Comparison of ENCODE assay signal across 8 mouse cellular contexts in genomic region chr6:108456231-108457062, GRCm38 (mm10).
DNase-seq lines count a peak whose midpoint lies in the region; ATAC-seq lines count a peak whose summit lies in the region.

No protein-coding gene starts in this region.

- peak overlapping the region; percentile 13; the same call in 1 of the 2 replicates for H3K4me3 ChIP-seq in embryonic facial prominence, embryonic 14.5 days (ENCODE audit: low read depth, low read length)
- H3K4me3 ChIP-seq in heart, embryonic 15.5 days = peak overlapping the region; percentile 17
- no peak overlapping the region for H3K4me3 ChIP-seq in liver, embryonic 15.5 days (replicated peaks)

- peak overlapping the region; percentile 52 for H3K4me2 ChIP-seq in embryonic facial prominence, embryonic 14.5 days (ENCODE audit: low read depth, low read length)
- peak overlapping the region; percentile 57 for H3K4me2 ChIP-seq in heart, embryonic 15.5 days
- peak overlapping the region; percentile 21 for H3K4me2 ChIP-seq in liver, embryonic 15.5 days

- peaks cover 34% of the 10 kb centered on the region for H3K4me1 ChIP-seq in embryonic facial prominence, embryonic 14.5 days (ENCODE audit: control insufficient read depth, insufficient read depth, low read length)
- peaks cover 37% of the 10 kb centered on the region for H3K4me1 ChIP-seq in heart, embryonic 15.5 days (replicated peaks)
- peaks cover 10% of the 10 kb centered on the region for H3K4me1 ChIP-seq in liver, embryonic 15.5 days (replicated peaks)

- peak; percentile 76 for ATAC-seq in cerebellum, adult (ENCODE audit: insufficient number of reproducible peaks, low FRiP score, low TSS enrichment)
- ATAC-seq in embryonic facial prominence, embryonic 14.5 days (ENCODE audit: low read depth) = peak; percentile 44
- peak; percentile 66 for ATAC-seq in heart, embryonic 15.5 days (replicated peaks; ENCODE audit: insufficient number of reproducible peaks, insufficient read depth, low FRiP score, low read depth)
- no peak for ATAC-seq in liver, embryonic 15.5 days (ENCODE audit: insufficient read depth)

- no peaks in the 10 kb centered on the region for H3K27me3 ChIP-seq in embryonic facial prominence, embryonic 14.5 days (replicated peaks; ENCODE audit: control insufficient read depth, insufficient read depth, low read length)
- no peaks in the 10 kb centered on the region for H3K27me3 ChIP-seq in heart, embryonic 15.5 days
- H3K27me3 ChIP-seq in liver, embryonic 15.5 days = no peaks in the 10 kb centered on the region

- no peaks in the 10 kb centered on the region for H3K9me3 ChIP-seq in embryonic facial prominence, embryonic 14.5 days (ENCODE audit: control insufficient read depth, low read length)
- no peaks in the 10 kb centered on the region for H3K9me3 ChIP-seq in heart, embryonic 15.5 days (replicated peaks)
- H3K9me3 ChIP-seq in liver, embryonic 15.5 days (replicated peaks) = no peaks in the 10 kb centered on the region

- H3K9ac ChIP-seq in embryonic facial prominence, embryonic 14.5 days (ENCODE audit: low read depth, low read length) = peak overlapping the region; percentile 46
- peak overlapping the region; percentile 36 for H3K9ac ChIP-seq in heart, embryonic 15.5 days
- no peak overlapping the region for H3K9ac ChIP-seq in liver, embryonic 15.5 days

- no peak for DNase-seq in cerebellum, postnatal 4 days (ENCODE audit: low spot score in 2 of 2)
- peak; percentile 77 for DNase-seq in embryonic facial prominence, embryonic 14.5 days (ENCODE audit: low spot score)
- DNase-seq in kidney, postnatal 10 days = peak; percentile 64
- peak; percentile 83 to 86 for DNase-seq in right cerebral cortex, adult 2 months (ENCODE audit: low spot score in 2 of 2)
- no peak for DNase-seq in urinary bladder, postnatal 25 days (ENCODE audit: low spot score)

- H3K36me3 ChIP-seq in embryonic facial prominence, embryonic 14.5 days (ENCODE audit: control insufficient read depth, insufficient read depth, low read length) = no peaks in the 10 kb centered on the region
- H3K36me3 ChIP-seq in heart, embryonic 15.5 days = no peaks in the 10 kb centered on the region
- H3K36me3 ChIP-seq in liver, embryonic 15.5 days (replicated peaks) = no peaks in the 10 kb centered on the region

- H3K27ac ChIP-seq in embryonic facial prominence, embryonic 14.5 days (replicated peaks; ENCODE audit: low read depth, low read length) = peak overlapping the region; percentile 79
- H3K27ac ChIP-seq in heart, embryonic 15.5 days = peak overlapping the region; percentile 88
- 0 out of 2 replicates have a peak overlapping the region, but pooled peaks have one; percentile 48 for H3K27ac ChIP-seq in liver, embryonic 15.5 days (replicated peaks)

- 12% methylated on average over 18 of the region's 18 CpGs for WGBS in embryonic facial prominence, embryonic 14.5 days
- 16% methylated on average over 18 of the region's 18 CpGs for WGBS in heart, embryonic 15.5 days
- 49% methylated on average over 18 of the region's 18 CpGs for WGBS in liver, embryonic 15.5 days (ENCODE audit: insufficient replicate concordance)

Comparison
In these comparisons a context has a peak if more than half of its experiments do, and no peak if none do; other contexts are left out.
1. DNase-seq: peak in embryonic facial prominence, embryonic 14.5 days (single experiment), kidney, postnatal 10 days (single experiment) and right cerebral cortex, adult 2 months (2 of 2); none in cerebellum, postnatal 4 days (0 of 2) and urinary bladder, postnatal 25 days (single experiment).
2. Peak in every context shown above with its lines, with median percentiles within 50 percentile points of each other: H3K27ac ChIP-seq and H3K4me2 ChIP-seq.